Mouse (Mus musculus) stomach, postnatal 0 days (tissue): ENCODE data around the gene Dlg1.

Experiments
- CTCF ChIP-seq: IDR thresholded peaks from 2 replicates; pipeline ENCODE4 v1.5.1; 2016; ENCODE audit warnings: antibody characterized with exemption, low read depth, mild to moderate bottlenecking, moderate library complexity
- EP300 ChIP-seq: optimal IDR thresholded peaks from 2 replicates; pipeline ENCODE3; 2016; ENCODE audit warnings: antibody characterized with exemption

GRCm38 (mm10) chr16:31658539-31659334 is 4.5 kb upstream of the Dlg1 start:
- TF ChIP-seq CTCF, result no peak
- no peak for TF ChIP-seq EP300
